Mouse (Mus musculus): ENCODE results near the gene Nin. TPM values are rescaled to one million over a fixed set of nuclear protein-coding genes. Genes with fewer than 3 reads are reported as not detected.

Gene Nin
- total and polyA plus RNA-seq, 2 experiments from 2014 or later = 5.1 to 9.8 TPM

GRCm38 (mm10) chr12:70110375-70111116 is 3.0 kb downstream of the Nin start:
- H3K27ac ChIP-seq (ENCODE audit: low read depth) = peak overlapping the region; percentile 92
- TF ChIP-seq CTCF (IDR thresholded peaks at IDR 0.05; ENCODE audit: low read depth) (no peak), EP300 (IDR thresholded peaks at IDR 0.05; ENCODE audit: low read depth) (no peak)
- no peaks in the 10 kb centered on the region for H3K9me3 ChIP-seq (replicated peaks; ENCODE audit: control insufficient read depth, low read length)
- H3K36me3 ChIP-seq (replicated peaks; ENCODE audit: control insufficient read depth, insufficient read depth, low read length) = no peaks in the 10 kb centered on the region
- peak overlapping the region; percentile 91 for H3K9ac ChIP-seq (replicated peaks; ENCODE audit: low read depth, low read length)
- no peak for DNase-seq (ENCODE audit: low spot score)
- H3K4me2 ChIP-seq (ENCODE audit: low read depth, low read length) = peak overlapping the region; percentile 96
- peaks cover 13% of the 10 kb centered on the region; the same call in 1 of the 2 replicates for H3K4me1 ChIP-seq (ENCODE audit: control insufficient read depth, insufficient read depth)
- WGBS = 10% methylated on average over 23 of the region's 23 CpGs
- peak overlapping the region; percentile 89 for H3K4me3 ChIP-seq (ENCODE audit: low read depth, low read length)
- H3K27me3 ChIP-seq (ENCODE audit: control insufficient read depth, insufficient read depth, low read length) = no peaks in the 10 kb centered on the region
- no peak for ATAC-seq (ENCODE audit: insufficient read depth, low read depth)

DNA sequence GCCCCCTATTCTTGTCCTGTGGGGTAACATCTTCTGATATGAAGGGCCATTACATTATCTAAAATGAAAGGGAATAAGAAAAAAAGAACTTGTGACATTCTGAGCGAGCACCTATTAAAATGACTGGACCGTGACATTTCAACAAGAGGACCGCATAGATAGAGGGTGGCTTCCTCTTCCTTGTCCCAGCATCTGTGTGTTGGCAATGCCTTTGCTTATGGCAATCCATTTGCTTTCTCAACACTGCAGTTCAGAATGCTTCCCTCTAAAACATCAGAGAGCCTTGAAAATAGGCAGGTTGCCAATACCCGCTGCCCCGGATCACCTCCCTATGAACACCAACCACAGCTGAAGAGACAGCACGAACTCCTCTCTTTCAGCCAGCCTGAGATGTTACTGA is 3.6 kb downstream of the Nin start:
- no peaks in the 10 kb centered on the region for H3K27me3 ChIP-seq (ENCODE audit: control insufficient read depth, insufficient read depth, low read length)
- no peak for ATAC-seq (ENCODE audit: insufficient read depth, low read depth)
- H3K4me2 ChIP-seq (ENCODE audit: low read depth, low read length) = peak overlapping the region; percentile 96
- no peak overlapping the region for H3K27ac ChIP-seq (ENCODE audit: low read depth)
- 43% methylated on average over 6 of the region's 6 CpGs for WGBS
- no peak for DNase-seq (ENCODE audit: low spot score)
- TF ChIP-seq CTCF (IDR thresholded peaks at IDR 0.05; ENCODE audit: low read depth) (no peak), EP300 (IDR thresholded peaks at IDR 0.05; ENCODE audit: low read depth) (no peak)
- H3K4me3 ChIP-seq (ENCODE audit: low read depth, low read length) = peak overlapping the region; percentile 89
- H3K4me1 ChIP-seq (ENCODE audit: control insufficient read depth, insufficient read depth) = peaks cover 19% of the 10 kb centered on the region; the same call in 1 of the 2 replicates
- no peak overlapping the region for H3K9ac ChIP-seq (replicated peaks; ENCODE audit: low read depth, low read length)
- no peaks in the 10 kb centered on the region for H3K36me3 ChIP-seq (replicated peaks; ENCODE audit: control insufficient read depth, insufficient read depth, low read length)
- no peaks in the 10 kb centered on the region for H3K9me3 ChIP-seq (replicated peaks; ENCODE audit: control insufficient read depth, low read length)

DNA sequence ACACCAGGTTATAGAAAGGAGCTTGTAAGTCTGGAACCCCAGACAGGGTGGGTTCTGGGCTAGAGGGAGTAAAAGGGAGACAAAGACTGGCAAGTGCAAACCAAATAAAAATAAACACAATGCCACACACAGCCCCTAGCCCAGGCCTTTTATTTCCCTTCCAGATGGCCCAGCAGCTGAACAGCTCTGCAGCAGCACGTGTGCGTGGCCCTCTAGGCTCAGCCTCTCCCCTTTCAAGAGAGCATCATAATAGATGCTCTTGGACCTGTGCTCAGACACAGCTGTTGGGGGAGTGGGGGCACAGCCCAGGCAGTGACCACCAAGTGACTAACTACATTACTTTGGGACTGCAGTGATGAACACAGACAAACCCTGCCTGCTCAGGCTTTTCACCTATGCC is 5.4 kb downstream of the Nin start:
- Histone ChIP-seq H3K27ac (ENCODE audit: low read depth) (no peak overlapping the region), H3K4me3 (ENCODE audit: low read depth, low read length) (no peak overlapping the region), H3K9me3 (replicated peaks; ENCODE audit: control insufficient read depth, low read length) (no peaks in the 10 kb centered on the region), H3K36me3 (replicated peaks; ENCODE audit: control insufficient read depth, insufficient read depth, low read length) (no peaks in the 10 kb centered on the region), H3K4me1 (ENCODE audit: control insufficient read depth, insufficient read depth) (peaks cover 24% of the 10 kb centered on the region; the same call in 1 of the 2 replicates), H3K27me3 (ENCODE audit: control insufficient read depth, insufficient read depth, low read length) (no peaks in the 10 kb centered on the region), H3K4me2 (ENCODE audit: low read depth, low read length) (no peak overlapping the region), H3K9ac (replicated peaks; ENCODE audit: low read depth, low read length) (no peak overlapping the region)
- no peak for TF ChIP-seq EP300 (IDR thresholded peaks at IDR 0.05; ENCODE audit: low read depth)
- TF ChIP-seq CTCF (IDR thresholded peaks at IDR 0.05; ENCODE audit: low read depth) = no peak
- 78% methylated on average over 2 of the region's 2 CpGs for WGBS
- ATAC-seq (ENCODE audit: insufficient read depth, low read depth) (no peak), DNase-seq (ENCODE audit: low spot score) (no peak)

- peaks cover 24% of the 10 kb centered on the region; the same call in 1 of the 2 replicates for H3K4me1 ChIP-seq (ENCODE audit: control insufficient read depth, insufficient read depth)
- no peak for ATAC-seq (ENCODE audit: insufficient read depth, low read depth)
- no peaks in the 10 kb centered on the region for H3K27me3 ChIP-seq (ENCODE audit: control insufficient read depth, insufficient read depth, low read length)
- no peak for DNase-seq (ENCODE audit: low spot score)
- TF ChIP-seq EP300 (IDR thresholded peaks at IDR 0.05; ENCODE audit: low read depth) (no peak), CTCF (IDR thresholded peaks at IDR 0.05; ENCODE audit: low read depth) (no peak)
- no peak overlapping the region for H3K4me2 ChIP-seq (ENCODE audit: low read depth, low read length)
- H3K36me3 ChIP-seq (replicated peaks; ENCODE audit: control insufficient read depth, insufficient read depth, low read length) = peaks cover 6% of the 10 kb centered on the region; the same call in 1 of the 2 replicates
- H3K9me3 ChIP-seq (replicated peaks; ENCODE audit: control insufficient read depth, low read length) = no peaks in the 10 kb centered on the region
- H3K27ac ChIP-seq (ENCODE audit: low read depth) = no peak overlapping the region
- no peak overlapping the region for H3K4me3 ChIP-seq (ENCODE audit: low read depth, low read length)
- WGBS = 72% methylated on average over 9 of the region's 9 CpGs
- no peak overlapping the region for H3K9ac ChIP-seq (replicated peaks; ENCODE audit: low read depth, low read length)
These were observed 7.0 kb downstream of the Nin start for GRCm38 (mm10) chr12:70106508-70106907.

GRCm38 (mm10) chr12:70105885-70106284 is 7.6 kb downstream of the Nin start:
- H3K27me3 ChIP-seq (ENCODE audit: control insufficient read depth, insufficient read depth, low read length) = no peaks in the 10 kb centered on the region
- ATAC-seq (ENCODE audit: insufficient read depth, low read depth) (no peak), DNase-seq (ENCODE audit: low spot score) (no peak)
- no peaks in the 10 kb centered on the region for H3K9me3 ChIP-seq (replicated peaks; ENCODE audit: control insufficient read depth, low read length)
- 32% methylated on average over 6 of the region's 6 CpGs for WGBS
- no peak overlapping the region for H3K9ac ChIP-seq (replicated peaks; ENCODE audit: low read depth, low read length)
- H3K4me1 ChIP-seq (ENCODE audit: control insufficient read depth, insufficient read depth) = peaks cover 24% of the 10 kb centered on the region; the same call in 1 of the 2 replicates
- H3K36me3 ChIP-seq (replicated peaks; ENCODE audit: control insufficient read depth, insufficient read depth, low read length) = peaks cover 8% of the 10 kb centered on the region; the same call in 1 of the 2 replicates
- H3K4me2 ChIP-seq (ENCODE audit: low read depth, low read length) = no peak overlapping the region
- no peak overlapping the region for H3K27ac ChIP-seq (ENCODE audit: low read depth)
- no peak overlapping the region for H3K4me3 ChIP-seq (ENCODE audit: low read depth, low read length)
- TF ChIP-seq CTCF (IDR thresholded peaks at IDR 0.05; ENCODE audit: low read depth) (no peak), EP300 (IDR thresholded peaks at IDR 0.05; ENCODE audit: low read depth) (no peak)
